Mouse (Mus musculus): ENCODE measurements at regions not wholly inside any gene's neighbourhood (a gene's known extent, or its start where the extent isn't known, plus 50 kb on each side); places are given as distances from the start of the nearest gene placed in this dataset.
A peak's percentile ranks its signal among the peaks of the same experiment; 100 is the strongest.

DNA sequence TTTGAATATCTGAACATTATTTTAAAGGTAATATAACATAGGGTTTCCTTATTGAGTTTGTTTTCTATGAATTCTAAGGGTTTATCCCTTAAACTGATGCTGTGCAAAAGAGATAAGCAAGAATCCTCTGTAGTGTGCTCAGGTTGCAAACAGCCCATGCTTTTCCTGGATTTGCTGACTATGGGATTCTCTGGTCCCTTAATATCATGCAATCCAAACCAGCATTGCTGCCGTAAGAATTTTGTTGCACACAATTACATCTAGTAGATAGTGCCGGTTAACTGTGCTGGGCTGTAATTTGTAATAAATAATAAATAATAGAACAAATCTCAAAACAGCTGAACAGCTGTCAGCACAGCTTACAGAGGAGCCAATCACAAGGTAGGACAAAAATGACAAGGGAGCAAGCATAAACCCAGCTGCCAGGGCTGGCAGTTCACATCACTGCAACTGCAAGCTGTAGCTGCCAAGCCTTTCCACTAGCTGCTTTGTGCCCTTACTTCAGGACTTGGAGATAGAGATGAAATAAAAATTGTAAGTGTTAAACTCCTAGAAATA, 1333.6 kb upstream of the Pcdh20 start:
- Histone ChIP-seq H3K9ac (replicated peaks; ENCODE audit: low read length, poor library complexity, severe bottlenecking) (no peak overlapping the region), H3K9me3 (ENCODE audit: low read length) (no peaks in the 10 kb centered on the region), H3K27me3 (ENCODE audit: insufficient read depth, low read length) (no peaks in the 10 kb centered on the region), H3K4me2 (ENCODE audit: low read depth, low read length, poor library complexity, severe bottlenecking) (no peak overlapping the region), H3K36me3 (ENCODE audit: insufficient read depth, low read length) (no peaks in the 10 kb centered on the region), H3K27ac (ENCODE audit: low read depth, low read length) (no peak overlapping the region), H3K4me3 (ENCODE audit: low read depth, low read length) (no peak overlapping the region), H3K4me1 (ENCODE audit: insufficient read depth, low read length) (no peaks in the 10 kb centered on the region)
- no peak for TF ChIP-seq CTCF (IDR thresholded peaks at IDR 0.05)
- DNase-seq (ENCODE audit: low spot score), result peak; percentile 26
- ATAC-seq (ENCODE audit: low FRiP score), result no peak
- WGBS, result 48% methylated on average over 2 of the region's 2 CpGs

DNA sequence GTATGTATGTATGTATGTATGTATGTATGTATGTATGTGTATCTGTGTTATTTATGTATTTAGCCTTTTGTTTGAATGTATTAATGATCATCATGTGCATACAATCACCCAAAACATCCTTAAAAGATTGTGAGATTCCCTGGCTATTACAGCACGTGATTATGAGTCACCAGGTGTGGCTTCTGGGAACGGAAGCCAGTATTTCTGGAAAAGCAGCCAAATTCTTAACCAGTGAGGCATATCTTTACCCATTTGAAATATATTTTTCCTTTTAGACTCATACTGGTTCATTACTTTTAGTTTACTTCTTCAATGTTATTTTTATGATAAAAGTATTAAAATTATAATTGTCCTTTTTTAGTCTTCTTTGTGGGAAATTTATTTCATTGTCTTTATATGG, 1284.6 kb upstream of the Pcdh20 start:
- no peaks in the 10 kb centered on the region for H3K36me3 ChIP-seq (ENCODE audit: insufficient read depth, low read length)
- no peaks in the 10 kb centered on the region for H3K9me3 ChIP-seq (ENCODE audit: low read length)
- DNase-seq (ENCODE audit: low spot score), result no peak
- no peaks in the 10 kb centered on the region for H3K4me1 ChIP-seq (ENCODE audit: insufficient read depth, low read length)
- TF ChIP-seq CTCF (IDR thresholded peaks at IDR 0.05), result no peak
- H3K4me3 ChIP-seq (ENCODE audit: low read depth, low read length), result no peak overlapping the region
- H3K4me2 ChIP-seq (ENCODE audit: low read depth, low read length, poor library complexity, severe bottlenecking), result no peak overlapping the region
- ATAC-seq (ENCODE audit: low FRiP score), result no peak
- 83% methylated on average over 2 of the region's 2 CpGs for WGBS
- H3K27me3 ChIP-seq (ENCODE audit: insufficient read depth, low read length), result no peaks in the 10 kb centered on the region
- H3K27ac ChIP-seq (ENCODE audit: low read depth, low read length), result no peak overlapping the region
- H3K9ac ChIP-seq (replicated peaks; ENCODE audit: low read length, poor library complexity, severe bottlenecking), result no peak overlapping the region

GRCm38 (mm10) chr14:89713711-89714110, 1242.5 kb upstream of the Pcdh20 start:
- Histone ChIP-seq H3K36me3 (ENCODE audit: insufficient read depth, low read length) (no peaks in the 10 kb centered on the region), H3K4me2 (ENCODE audit: low read depth, low read length, poor library complexity, severe bottlenecking) (no peak overlapping the region), H3K4me1 (ENCODE audit: insufficient read depth, low read length) (no peaks in the 10 kb centered on the region), H3K27me3 (ENCODE audit: insufficient read depth, low read length) (no peaks in the 10 kb centered on the region), H3K4me3 (ENCODE audit: low read depth, low read length) (no peak overlapping the region), H3K9ac (replicated peaks; ENCODE audit: low read length, poor library complexity, severe bottlenecking) (no peak overlapping the region), H3K9me3 (ENCODE audit: low read length) (no peaks in the 10 kb centered on the region), H3K27ac (ENCODE audit: low read depth, low read length) (no peak overlapping the region)
- no peak for ATAC-seq (ENCODE audit: low FRiP score)
- no peak for DNase-seq (ENCODE audit: low spot score)
- WGBS, result 92% methylated on average over 2 of the region's 2 CpGs
- TF ChIP-seq CTCF (IDR thresholded peaks at IDR 0.05), result no peak
